Mouse (Mus musculus): ENCODE results near the gene Slc47a2.
"Not testable (repeated sequence)": the region's sequence is repeated elsewhere in the genome, so short reads cannot be mapped to it uniquely, and the experiment has no call there.

The Slc47a2 gene

GRCm38 (mm10) chr11:61346133-61346532, 3.5 kb upstream of the Slc47a2 start:
- DNase-seq (ENCODE audit: extremely low read depth, insufficient read length, low spot score) = no peak

DNA sequence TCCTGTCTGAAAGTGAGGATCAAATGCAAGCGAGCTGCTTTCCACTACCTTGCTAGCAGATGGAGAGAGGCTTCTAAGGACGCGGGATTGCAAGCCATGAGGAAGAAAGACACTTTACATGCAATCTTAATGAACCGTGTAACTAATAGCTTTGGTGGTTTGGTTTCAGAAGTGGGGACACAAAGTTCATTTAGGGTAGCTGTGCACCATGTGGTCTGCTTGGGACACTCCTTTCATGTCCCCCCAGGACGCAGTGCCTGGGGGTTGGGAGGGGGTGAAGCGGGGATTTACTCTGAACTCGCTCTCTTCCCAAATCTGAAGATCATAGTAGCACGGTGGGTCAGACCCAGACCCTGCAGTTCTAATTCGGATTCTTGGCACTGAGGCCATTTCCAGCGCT, 689 bp downstream of the Slc47a2 start:
- DNase-seq (ENCODE audit: extremely low read depth, insufficient read length, low spot score) = no peak

DNA sequence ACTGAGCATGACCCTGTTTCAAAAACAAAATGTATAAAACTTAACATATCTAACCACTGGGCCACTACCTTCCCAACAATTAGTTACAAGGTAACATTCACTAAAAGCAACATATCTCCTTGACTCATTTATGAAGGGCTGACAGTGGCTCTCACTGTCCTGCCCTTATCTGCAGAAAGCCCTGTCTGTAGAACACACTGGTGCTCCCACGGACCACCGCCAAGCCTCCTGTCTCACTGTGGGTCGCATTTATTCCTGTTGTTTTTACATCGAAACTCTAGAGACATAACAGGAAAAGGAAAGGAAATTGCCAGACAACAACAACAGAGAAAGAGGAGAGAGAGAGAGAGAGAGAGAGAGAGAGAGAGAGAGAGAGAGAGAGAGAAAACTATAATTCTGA, 1.4 kb downstream of the Slc47a2 start:
- DNase-seq (ENCODE audit: extremely low read depth, insufficient read length, low spot score) = no peak

GRCm38 (mm10) chr11:61340374-61340773, 2.3 kb downstream of the Slc47a2 start:
- DNase-seq (ENCODE audit: extremely low read depth, insufficient read length, low spot score) = no peak

GRCm38 (mm10) chr11:61337586-61337985, 5.1 kb downstream of the Slc47a2 start:
- DNase-seq (ENCODE audit: extremely low read depth, insufficient read length, low spot score) = no peak

GRCm38 (mm10) chr11:61320904-61321687, 21.6 kb downstream of the Slc47a2 start:
- no peak for DNase-seq (ENCODE audit: extremely low read depth, insufficient read length, low spot score)

- no peak for DNase-seq (ENCODE audit: extremely low read depth, insufficient read length, low spot score)
Observed at GRCm38 (mm10) chr11:61319923-61320567, 22.6 kb downstream of the Slc47a2 start.

- no peak for DNase-seq (ENCODE audit: extremely low read depth, insufficient read length, low spot score)
Observed at GRCm38 (mm10) chr11:61319233-61319922, 23.3 kb downstream of the Slc47a2 start.

GRCm38 (mm10) chr11:61316864-61317263, 25.8 kb downstream of the Slc47a2 start:
- DNase-seq (ENCODE audit: extremely low read depth, insufficient read length, low spot score) = no peak

DNA sequence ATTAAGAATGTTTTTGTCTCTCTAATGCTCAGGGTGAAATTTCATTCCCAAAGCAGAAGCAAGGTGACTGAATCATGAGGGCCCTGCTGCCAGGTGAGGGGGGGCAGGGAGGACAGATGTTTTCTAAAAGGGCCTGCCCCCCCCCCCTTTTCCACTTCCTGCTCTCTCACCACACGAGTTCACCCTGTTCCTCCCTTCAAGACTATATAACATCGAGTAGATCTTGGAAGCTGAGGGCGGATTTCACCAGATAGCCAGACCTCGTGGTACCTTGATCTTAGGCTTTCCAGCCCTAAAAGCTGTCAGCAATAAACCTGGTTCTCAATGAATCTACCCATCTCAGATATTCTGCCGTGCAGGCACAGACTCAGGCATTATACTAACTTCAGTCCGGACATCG, 32.3 kb downstream of the Slc47a2 start:
- DNase-seq (ENCODE audit: extremely low read depth, insufficient read length, low spot score) = no peak

GRCm38 (mm10) chr11:61309831-61310230, 32.8 kb downstream of the Slc47a2 start:
- no peak for DNase-seq (ENCODE audit: extremely low read depth, insufficient read length, low spot score)

DNA sequence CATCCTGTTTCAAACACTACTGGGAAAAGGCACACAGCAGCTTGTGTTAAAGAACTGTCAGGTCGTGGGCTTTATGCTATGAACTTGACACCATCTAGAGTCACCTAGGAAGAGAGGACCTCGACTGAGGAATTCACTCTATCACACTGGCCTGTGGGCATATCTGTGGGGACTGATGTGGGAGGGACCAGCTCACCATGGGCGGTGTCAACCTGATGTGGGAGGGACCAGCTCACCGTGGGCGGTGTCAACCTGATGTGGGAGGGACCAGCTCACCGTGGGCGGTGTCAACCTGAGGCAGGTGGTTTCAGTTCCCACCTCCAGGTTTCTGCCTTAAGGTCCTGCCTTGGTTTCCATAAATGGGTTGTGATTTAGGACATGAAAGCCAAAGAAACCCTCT, 34.9 kb downstream of the Slc47a2 start:
- no peak for DNase-seq (ENCODE audit: extremely low read depth, insufficient read length, low spot score)

DNA sequence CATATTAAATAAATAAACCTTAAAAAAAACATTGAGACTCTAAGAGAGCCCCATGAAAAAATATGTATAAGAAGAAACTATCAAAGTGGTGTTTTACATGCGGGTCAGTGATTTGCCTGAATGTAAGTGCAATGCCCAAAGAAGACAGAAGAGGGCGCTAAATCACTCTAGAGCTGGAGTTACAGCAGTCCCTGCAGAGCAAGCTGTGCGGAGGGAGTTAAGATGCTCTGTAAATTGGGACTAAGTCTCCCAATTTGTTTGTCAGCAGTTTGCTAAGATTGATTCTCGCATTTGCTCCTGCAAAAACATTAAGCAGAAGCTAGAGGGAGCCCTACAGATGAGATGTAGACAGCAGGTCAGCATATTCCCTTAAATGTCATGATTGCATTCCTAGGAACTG, 37.3 kb downstream of the Slc47a2 start:
- no peak for DNase-seq (ENCODE audit: extremely low read depth, insufficient read length, low spot score)

- DNase-seq (ENCODE audit: extremely low read depth, insufficient read length, low spot score) = not testable (repeated sequence)
Observed at GRCm38 (mm10) chr11:61304535-61304934, 38.1 kb downstream of the Slc47a2 start.

DNA sequence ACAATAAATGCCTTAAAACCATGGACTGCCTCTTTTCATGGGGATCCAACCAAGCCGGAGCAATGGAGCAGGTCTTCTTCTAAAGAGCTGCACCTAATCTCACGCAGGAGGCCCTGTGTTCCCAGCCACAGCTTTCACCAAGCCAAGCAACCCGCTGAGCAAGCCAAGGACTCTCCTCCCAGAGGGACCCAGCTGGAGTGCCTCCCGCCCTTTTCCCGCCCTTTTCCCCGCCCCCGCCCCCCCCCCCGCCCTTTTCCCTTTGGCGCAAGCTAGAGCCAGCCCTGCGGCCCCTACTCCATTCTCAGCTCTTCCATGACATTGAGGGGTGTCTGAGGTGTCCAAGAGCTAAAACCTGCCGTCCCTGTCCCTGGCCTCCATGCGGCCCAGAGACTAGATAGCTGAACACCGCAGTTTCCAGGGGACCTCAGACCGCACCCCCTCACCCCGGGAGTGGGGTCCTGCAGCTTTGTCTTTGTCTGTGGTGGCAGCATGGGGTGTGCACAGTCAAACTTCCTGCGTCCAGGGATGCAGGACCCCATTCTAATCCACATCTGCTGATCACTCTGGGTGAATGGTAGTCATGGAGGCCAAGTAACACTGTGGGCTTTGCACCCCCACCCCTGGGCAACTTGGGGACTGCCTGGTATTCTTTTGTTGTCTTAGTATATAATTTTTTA, 41.8 kb downstream of the Slc47a2 start:
- no peak for DNase-seq (ENCODE audit: extremely low read depth, insufficient read length, low spot score)

GRCm38 (mm10) chr11:61300205-61300604, 42.5 kb downstream of the Slc47a2 start:
- DNase-seq (ENCODE audit: extremely low read depth, insufficient read length, low spot score) = no peak

DNA sequence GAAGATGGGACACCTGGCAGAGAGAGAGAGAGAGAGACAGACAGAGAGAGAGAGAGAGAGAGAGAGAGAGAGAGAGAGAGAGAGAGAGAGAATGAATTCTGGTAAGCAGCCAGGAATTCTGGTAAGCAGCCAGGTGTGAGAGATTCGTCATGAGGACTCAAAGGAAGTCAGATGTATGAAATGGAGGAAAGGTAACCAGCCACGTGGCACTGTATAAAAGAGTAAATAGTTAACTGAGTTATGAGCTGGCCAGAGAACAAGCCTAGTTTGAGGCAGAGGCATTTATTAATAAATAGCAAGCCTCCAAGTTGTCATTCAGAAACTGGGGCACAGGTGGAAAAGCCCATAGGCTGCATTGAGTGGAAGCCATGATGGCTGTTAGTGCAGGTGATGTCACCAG, 44.8 kb downstream of the Slc47a2 start:
- DNase-seq (ENCODE audit: extremely low read depth, insufficient read length, low spot score) = no peak

DNA sequence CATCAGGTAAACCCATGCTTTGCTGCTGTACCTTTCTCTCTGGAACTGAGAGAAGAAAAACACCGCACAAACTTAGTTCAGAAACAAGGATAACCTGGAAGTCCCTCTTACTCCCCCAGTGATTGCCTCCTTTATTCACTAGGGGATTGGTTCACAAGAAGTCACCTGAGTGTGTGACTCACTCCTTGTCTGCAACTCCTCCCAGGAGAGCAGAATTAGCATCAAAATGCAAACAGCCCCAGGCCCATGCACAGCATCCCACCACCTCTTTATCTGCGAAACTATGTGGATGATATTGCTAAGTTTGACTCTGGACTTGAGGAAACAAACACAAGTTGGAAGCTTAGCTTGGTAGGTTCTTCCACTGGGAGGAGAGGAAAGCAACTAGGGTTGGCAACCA, 45.3 kb downstream of the Slc47a2 start:
- no peak for DNase-seq (ENCODE audit: extremely low read depth, insufficient read length, low spot score)

- DNase-seq (ENCODE audit: extremely low read depth, insufficient read length, low spot score) = no peak
Observed at GRCm38 (mm10) chr11:61296556-61296955, 46.1 kb downstream of the Slc47a2 start.

DNA sequence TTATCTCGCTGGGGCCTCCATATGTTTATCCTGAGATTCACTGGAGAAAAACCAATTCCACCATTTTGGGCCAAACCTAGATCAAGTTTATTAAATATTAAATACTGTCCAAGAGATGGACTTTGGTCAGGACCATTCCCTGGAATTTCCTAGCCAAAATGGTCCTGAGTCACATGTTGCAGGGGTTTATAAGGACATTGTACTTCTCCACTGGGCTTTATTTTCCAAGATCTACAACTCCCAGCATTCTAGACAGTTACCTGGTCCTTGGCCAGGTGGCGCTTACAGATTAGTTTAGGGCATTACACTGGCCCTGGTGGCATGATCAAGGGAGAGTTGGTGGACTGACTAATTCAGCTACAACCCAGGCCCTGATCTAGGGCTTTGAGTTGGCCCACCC, 47.1 kb downstream of the Slc47a2 start:
- DNase-seq (ENCODE audit: extremely low read depth, insufficient read length, low spot score) = no peak

- no peak for DNase-seq (ENCODE audit: extremely low read depth, insufficient read length, low spot score)
Observed at GRCm38 (mm10) chr11:61294431-61294830, 48.2 kb downstream of the Slc47a2 start.
